Mouse (Mus musculus) brain, embryonic 14.5 days (tissue): ENCODE data around the gene Il20ra.

Experiments
- CTCF ChIP-seq: fragments of 200-500 bp; IDR thresholded peaks from 2 replicates; pipeline ENCODE4 v1.5.1; 2012; ENCODE audit warnings: inconsistent platforms, mild to moderate bottlenecking, moderate library complexity, borderline replicate concordance; ENCODE audit not compliant: insufficient read depth, insufficient read length; ENCODE audit errors: extremely low read depth
- POLR2A ChIP-seq: fragments of 200-500 bp; IDR thresholded peaks from 2 replicates; pipeline ENCODE4 v1.6.1; 2012; ENCODE audit warnings: mild to moderate bottlenecking, inconsistent platforms, borderline replicate concordance; ENCODE audit not compliant: poor library complexity, insufficient read depth, insufficient read length, severe bottlenecking; ENCODE audit errors: extremely low read depth

GRCm38 (mm10) chr10:19673146-19673545, 39.2 kb upstream of the Il20ra start:
- TF ChIP-seq POLR2A = no peak
- no peak for TF ChIP-seq CTCF
